Mouse (Mus musculus) forebrain, postnatal 0 days (tissue): ENCODE measurements around the gene Fam83e. TPM values are rescaled to one million over a fixed set of nuclear protein-coding genes. Genes with fewer than 3 reads are reported as not detected.

Experiments used
- ATAC-seq: fragments of 200-750 bp; cut with Nextera tagmentation; 2 replicates; pipeline ENCODE4 v1.8.0; 2017; ENCODE audit warnings: mild to moderate bottlenecking, moderate library complexity
- DNase-seq: peaks from one replicate; pipeline ENCODE4 v3.0.0-alpha.2; 2015
- H3K27ac ChIP-seq: fragments of 300-500 bp; sonication (generic); 2 replicates; pipeline ENCODE4 v1.5.1; 2014; ENCODE audit warnings: low read depth, mild to moderate bottlenecking, antibody characterized with exemption, low read length, moderate library complexity, mixed read lengths
- H3K27me3 ChIP-seq: fragments of 300-500 bp; sonication (generic); 2 replicates; pipeline ENCODE4 v1.6.1; 2014; ENCODE audit warnings: mild to moderate bottlenecking, low read length, mixed read lengths; ENCODE audit not compliant: insufficient read depth
- H3K36me3 ChIP-seq: fragments of 300-500 bp; sonication (generic); 2 replicates; pipeline ENCODE4 v1.6.1; 2014; ENCODE audit warnings: mild to moderate bottlenecking, moderate library complexity; ENCODE audit not compliant: insufficient read depth
- H3K4me1 ChIP-seq: fragments of 300-500 bp; sonication (generic); 2 replicates; pipeline ENCODE4 v1.6.1; 2014; ENCODE audit warnings: antibody characterized with exemption; ENCODE audit not compliant: insufficient read depth
- H3K4me2 ChIP-seq: fragments of 300-500 bp; sonication (generic); 2 replicates; pipeline ENCODE4 v1.6.1; 2014; ENCODE audit warnings: low read depth, mild to moderate bottlenecking, moderate library complexity
- H3K4me3 ChIP-seq: fragments of 300-500 bp; sonication (generic); 2 replicates; pipeline ENCODE4 v1.5.1; 2014; ENCODE audit warnings: low read depth, low read length, mixed read lengths
- H3K9ac ChIP-seq: fragments of 300-500 bp; sonication (generic); 2 replicates; pipeline ENCODE4 v1.6.1; 2014; ENCODE audit warnings: mild to moderate bottlenecking
- H3K9me3 ChIP-seq: fragments of 300-500 bp; sonication (generic); 2 replicates; pipeline ENCODE4 v1.6.1; 2016; ENCODE audit warnings: low read length
- CTCF ChIP-seq: sonication (generic); IDR thresholded peaks from 2 replicates; pipeline ENCODE4 v1.5.1; 2016; ENCODE audit warnings: antibody characterized with exemption, control low read depth, low read depth
- WGBS: fragments of 180-500 bp; shearing (Covaris S2); extraction: QIAGEN DNeasy Blood & Tissue Kit; methylation state at CpG from one replicate; pipeline ENCODE4 v1.1.7; 2014; 5-methylcytosine and 5-hydroxymethylcytosine counted together
- polyA plus RNA-seq: library from polyadenylated mRNA; unstranded; fragments of >200 nt; fragmentation: Nextera tagmentation; extraction: Ambion mirVana; gene quantifications from 2 replicates; pipeline ENCODE4 v1.2.1, GENCODE M21; 2015
- total RNA-seq: library from RNA; depleted of rRNA; stranded (reverse); fragments of >200 nt; gene quantifications from 2 replicates; pipeline ENCODE4 v1.2.3, GENCODE M21; 2014

The Fam83e gene
- total and polyA plus RNA-seq, 2 experiments from 2014 or later: 0.33 TPM; not detected in 1

GRCm38 (mm10) chr7:45725151-45725550 is 4.1 kb downstream of the Fam83e start:
- ATAC-seq: no peak
- no peak for DNase-seq
- TF ChIP-seq CTCF: no peak
- Histone ChIP-seq H3K9ac (no peak overlapping the region), H3K36me3 (peaks cover 60% of the 10 kb centered on the region), H3K27ac (no peak overlapping the region), H3K9me3 (no peaks in the 10 kb centered on the region), H3K4me2 (no peak overlapping the region), H3K27me3 (no peaks in the 10 kb centered on the region), H3K4me1 (no peaks in the 10 kb centered on the region), H3K4me3 (no peak overlapping the region)
- 92% methylated on average over 9 of the region's 9 CpGs for WGBS

- Histone ChIP-seq H3K36me3 (peaks cover 56% of the 10 kb centered on the region), H3K4me1 (no peaks in the 10 kb centered on the region), H3K27me3 (no peaks in the 10 kb centered on the region), H3K27ac (no peak within 1 kb of the TSS), H3K4me3 (no peak within 1 kb of the TSS), H3K4me2 (no peak within 1 kb of the TSS), H3K9ac (no peak within 1 kb of the TSS), H3K9me3 (no peaks in the 10 kb centered on the region)
- TF ChIP-seq CTCF: no peak
- 91% methylated on average over 11 of the region's 11 CpGs for WGBS
- DNase-seq: no peak
- ATAC-seq: no peak
These were observed 4.7 kb downstream of the Fam83e start, which contains the start of gene Spaca4 for GRCm38 (mm10) chr7:45725713-45726112. Spaca4 (minus strand) TSS chr7:45725813.

GRCm38 (mm10) chr7:45726419-45726818 is 5.4 kb downstream of the Fam83e start:
- no peak overlapping the region for H3K4me3 ChIP-seq
- no peaks in the 10 kb centered on the region for H3K27me3 ChIP-seq
- 93% methylated on average over 10 of the region's 10 CpGs for WGBS
- no peak for TF ChIP-seq CTCF
- DNase-seq: no peak
- H3K4me1 ChIP-seq: no peaks in the 10 kb centered on the region
- H3K9ac ChIP-seq: no peak overlapping the region
- peaks cover 49% of the 10 kb centered on the region for H3K36me3 ChIP-seq
- ATAC-seq: no peak
- H3K4me2 ChIP-seq: no peak overlapping the region
- H3K9me3 ChIP-seq: no peaks in the 10 kb centered on the region
- no peak overlapping the region for H3K27ac ChIP-seq

- ATAC-seq (no peak), DNase-seq (no peak)
- Histone ChIP-seq H3K4me3 (no peak overlapping the region), H3K9me3 (no peaks in the 10 kb centered on the region), H3K27ac (no peak overlapping the region), H3K4me2 (no peak overlapping the region), H3K4me1 (no peaks in the 10 kb centered on the region), H3K27me3 (no peaks in the 10 kb centered on the region), H3K36me3 (peaks cover 38% of the 10 kb centered on the region), H3K9ac (no peak overlapping the region)
- WGBS: 94% methylated on average over 3 of the region's 3 CpGs
- no peak for TF ChIP-seq CTCF
These were observed 6.6 kb downstream of the Fam83e start for GRCm38 (mm10) chr7:45727625-45728024.

- peak; percentile 54 for TF ChIP-seq CTCF
- no peaks in the 10 kb centered on the region for H3K9me3 ChIP-seq
- H3K4me1 ChIP-seq: no peaks in the 10 kb centered on the region
- ATAC-seq (no peak), DNase-seq (no peak)
- H3K36me3 ChIP-seq: peaks cover 12% of the 10 kb centered on the region
- 18% methylated on average over 16 of the region's 16 CpGs for WGBS
- no peak overlapping the region for H3K9ac ChIP-seq
- H3K27ac ChIP-seq: no peak overlapping the region
- no peak overlapping the region for H3K4me3 ChIP-seq
- no peaks in the 10 kb centered on the region for H3K27me3 ChIP-seq
- no peak overlapping the region for H3K4me2 ChIP-seq
These were observed 9.9 kb downstream of the Fam83e start for GRCm38 (mm10) chr7:45730727-45731431.

- 86% methylated on average over 5 of the region's 5 CpGs for WGBS
- Histone ChIP-seq H3K36me3 (peaks cover 4% of the 10 kb centered on the region; the same call in 1 of the 2 replicates), H3K4me1 (no peaks in the 10 kb centered on the region), H3K4me2 (no peak overlapping the region), H3K9me3 (no peaks in the 10 kb centered on the region), H3K4me3 (no peak overlapping the region), H3K9ac (no peak overlapping the region), H3K27me3 (no peaks in the 10 kb centered on the region), H3K27ac (no peak overlapping the region)
- no peak for ATAC-seq
- DNase-seq: no peak
- TF ChIP-seq CTCF: no peak
These were observed 12.5 kb downstream of the Fam83e start for GRCm38 (mm10) chr7:45733477-45733876.

- no peak overlapping the region for H3K4me3 ChIP-seq
- no peak overlapping the region for H3K27ac ChIP-seq
- ATAC-seq (peak; percentile 93), DNase-seq (peak; percentile 93)
- H3K9me3 ChIP-seq: no peaks in the 10 kb centered on the region
- no peaks in the 10 kb centered on the region for H3K36me3 ChIP-seq
- H3K27me3 ChIP-seq: no peaks in the 10 kb centered on the region
- no peaks in the 10 kb centered on the region for H3K4me1 ChIP-seq
- H3K4me2 ChIP-seq: no peak overlapping the region
- H3K9ac ChIP-seq: no peak overlapping the region
- TF ChIP-seq CTCF: peak; percentile 87
- 8% methylated on average over 9 of the region's 9 CpGs for WGBS
These were observed 18.3 kb downstream of the Fam83e start for GRCm38 (mm10) chr7:45739162-45739763.
